Mouse (Mus musculus) kidney, embryonic 15.5 days (tissue): ENCODE data around the gene Cisd1. TPM values are rescaled to one million over a fixed set of nuclear protein-coding genes. Genes with fewer than 3 reads are reported as not detected.

Source experiments
- ATAC-seq: fragments of 200-750 bp; cut with Nextera tagmentation; replicated peaks from 2 replicates; pipeline ENCODE4 v1.8.0; 2017; ENCODE audit warnings: moderate TSS enrichment; ENCODE audit not compliant: low FRiP score
- H3K27ac ChIP-seq: fragments of 300-500 bp; sonication (generic); 2 replicates; pipeline ENCODE4 v1.5.1; 2015; ENCODE audit warnings: mild to moderate bottlenecking, inconsistent platforms
- H3K27me3 ChIP-seq: fragments of 300-500 bp; sonication (generic); 2 replicates; pipeline ENCODE4 v1.6.1; 2015; ENCODE audit warnings: inconsistent platforms
- H3K36me3 ChIP-seq: fragments of 300-500 bp; sonication (generic); 2 replicates; pipeline ENCODE4 v1.6.1; 2015; ENCODE audit warnings: inconsistent platforms
- H3K4me1 ChIP-seq: fragments of 300-500 bp; sonication (generic); 2 replicates; pipeline ENCODE4 v1.6.1; 2015; ENCODE audit warnings: inconsistent platforms
- H3K4me2 ChIP-seq: fragments of 300-500 bp; sonication (generic); 2 replicates; pipeline ENCODE4 v1.6.1; 2015; ENCODE audit warnings: moderate library complexity, mild to moderate bottlenecking, inconsistent platforms
- H3K4me3 ChIP-seq: fragments of 300-500 bp; sonication (generic); replicated peaks from 2 replicates; pipeline ENCODE4 v1.5.1; 2015; ENCODE audit warnings: mild to moderate bottlenecking, inconsistent platforms
- H3K9ac ChIP-seq: fragments of 300-500 bp; sonication (generic); 2 replicates; pipeline ENCODE4 v1.6.1; 2015; ENCODE audit warnings: mild to moderate bottlenecking, inconsistent platforms
- H3K9me3 ChIP-seq: fragments of 300-500 bp; sonication (generic); replicated peaks from 2 replicates; pipeline ENCODE4 v1.6.1; 2016; ENCODE audit warnings: inconsistent platforms
- WGBS: fragments of 180-500 bp; shearing (Covaris S2); methylation state at CpG from one replicate; pipeline ENCODE4 v1.1.7; 2015; ENCODE audit warnings: mixed read lengths; 5-methylcytosine and 5-hydroxymethylcytosine counted together
- polyA plus RNA-seq: library from polyadenylated mRNA; unstranded; fragments of >200 nt; fragmentation: Nextera tagmentation; extraction: Ambion mirVana; gene quantifications from 2 replicates; pipeline ENCODE4 v1.2.1, GENCODE M21; 2015

Cisd1 gene
- polyA plus RNA-seq, 1 experiment from 2014 or later, result 131 TPM

DNA sequence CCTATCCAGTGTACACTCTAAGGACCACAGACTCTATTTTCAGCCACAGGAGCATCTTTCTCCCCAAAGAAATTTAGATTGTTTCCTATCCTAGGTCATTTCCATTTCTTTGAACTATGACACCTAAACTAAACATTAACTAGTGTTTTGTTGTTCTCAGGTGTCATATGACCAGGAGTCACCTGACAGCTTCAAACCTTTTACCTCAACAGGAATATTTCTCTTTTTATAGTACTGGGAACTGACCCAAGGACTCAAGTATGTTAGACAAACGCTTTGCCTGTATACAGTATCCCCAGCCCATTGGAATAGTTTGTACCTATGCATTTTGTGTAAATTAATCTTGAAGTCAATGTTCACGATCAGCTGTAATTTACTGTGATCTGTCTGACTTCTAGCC is 7.0 kb downstream of the Cisd1 start:
- no peak for ATAC-seq
- Histone ChIP-seq H3K4me1 (peaks cover 43% of the 10 kb centered on the region), H3K9ac (no peak overlapping the region), H3K4me2 (peak overlapping the region; percentile 10; the same call in 1 of the 2 replicates), H3K9me3 (no peaks in the 10 kb centered on the region), H3K27ac (no peak overlapping the region), H3K4me3 (no peak overlapping the region), H3K36me3 (peaks cover 34% of the 10 kb centered on the region), H3K27me3 (no peaks in the 10 kb centered on the region)
- WGBS, result 35% methylated on average over 2 of the region's 2 CpGs

- peaks cover 56% of the 10 kb centered on the region for H3K36me3 ChIP-seq
- H3K9ac ChIP-seq, result no peak overlapping the region
- no peak overlapping the region for H3K4me3 ChIP-seq
- 94% methylated on average over 9 of the region's 9 CpGs for WGBS
- peaks cover 7% of the 10 kb centered on the region for H3K4me1 ChIP-seq
- H3K27ac ChIP-seq, result no peak overlapping the region
- no peak for ATAC-seq
- no peaks in the 10 kb centered on the region for H3K27me3 ChIP-seq
- no peaks in the 10 kb centered on the region for H3K9me3 ChIP-seq
- H3K4me2 ChIP-seq, result no peak overlapping the region
Measured at GRCm38 (mm10) chr10:71332859-71333258, 11.9 kb downstream of the Cisd1 start.

- H3K27ac ChIP-seq, result no peak overlapping the region
- ATAC-seq, result no peak
- WGBS, result 92% methylated on average over 4 of the region's 4 CpGs
Measured at GRCm38 (mm10) chr10:71332376-71332775, 12.4 kb downstream of the Cisd1 start.

GRCm38 (mm10) chr10:71331908-71332307 is 12.8 kb downstream of the Cisd1 start:
- Histone ChIP-seq H3K9ac (no peak overlapping the region), H3K4me2 (no peak overlapping the region), H3K27ac (no peak overlapping the region), H3K4me3 (no peak overlapping the region), H3K4me1 (0 out of 2 replicates have a peak, but pooled peaks cover 2% of the 10 kb centered on the region), H3K27me3 (no peaks in the 10 kb centered on the region), H3K36me3 (peaks cover 56% of the 10 kb centered on the region), H3K9me3 (no peaks in the 10 kb centered on the region)
- WGBS, result 96% methylated on average over 7 of the region's 7 CpGs
- no peak for ATAC-seq

More at GRCm38 (mm10) chr10:71332376-71332775, 12.4 kb downstream of the Cisd1 start:
- Histone ChIP-seq H3K4me2 (no peak overlapping the region), H3K27me3 (no peaks in the 10 kb centered on the region), H3K36me3 (peaks cover 56% of the 10 kb centered on the region), H3K9me3 (no peaks in the 10 kb centered on the region), H3K9ac (no peak overlapping the region), H3K4me3 (no peak overlapping the region), H3K4me1 (peaks cover 4% of the 10 kb centered on the region; the same call in 1 of the 2 replicates)

- WGBS, result 71% methylated on average over 12 of the region's 12 CpGs
- no peaks in the 10 kb centered on the region for H3K27me3 ChIP-seq
- H3K27ac ChIP-seq, result no peak overlapping the region
- no peak overlapping the region for H3K4me3 ChIP-seq
- H3K36me3 ChIP-seq, result peaks cover 42% of the 10 kb centered on the region
- no peaks in the 10 kb centered on the region for H3K9me3 ChIP-seq
- H3K4me2 ChIP-seq, result no peak overlapping the region
- H3K4me1 ChIP-seq, result 0 out of 2 replicates have a peak, but pooled peaks cover 2% of the 10 kb centered on the region
- peak; percentile 78 for ATAC-seq
- H3K9ac ChIP-seq, result no peak overlapping the region
Measured at GRCm38 (mm10) chr10:71330070-71330469, 14.7 kb downstream of the Cisd1 start.

DNA sequence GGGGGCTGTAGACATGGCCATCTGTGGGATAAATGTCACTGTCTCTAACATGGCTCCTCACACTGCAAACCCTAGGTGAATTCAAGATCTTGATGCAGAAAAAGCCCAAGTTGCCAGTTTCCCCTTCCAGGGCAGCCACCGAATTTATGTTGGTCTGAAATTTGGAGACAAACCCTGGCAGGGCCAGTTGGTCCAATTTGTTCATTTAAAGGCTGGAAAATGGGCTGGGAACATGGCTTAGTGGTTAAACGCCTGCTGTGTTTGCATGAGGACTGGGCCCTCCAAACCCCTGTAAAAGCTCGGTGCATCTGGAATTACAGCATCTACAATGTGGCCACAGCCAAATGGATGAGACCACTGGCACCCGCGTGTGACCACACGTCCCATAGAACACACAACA is 15.5 kb downstream of the Cisd1 start:
- no peak overlapping the region for H3K9ac ChIP-seq

DNA sequence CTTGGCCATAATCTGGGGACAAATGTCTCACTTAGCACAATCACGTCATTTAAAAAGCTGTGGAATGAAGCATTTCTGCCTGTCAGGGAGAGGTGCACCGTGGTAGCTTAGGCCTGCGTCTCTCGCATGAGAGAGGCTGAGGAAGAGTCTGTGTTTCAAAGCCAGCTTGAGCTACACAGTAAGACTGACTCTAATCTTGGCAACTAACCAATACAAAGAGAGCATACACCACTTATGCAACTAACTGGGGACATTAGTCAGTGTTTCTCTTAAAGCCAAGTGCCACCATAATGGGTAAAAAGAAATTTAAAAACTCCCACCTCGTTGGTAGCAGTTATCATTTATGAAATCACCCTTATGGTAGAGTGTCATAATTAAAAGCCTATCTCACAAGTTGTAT is 15.9 kb downstream of the Cisd1 start:
- Histone ChIP-seq H3K36me3 (peaks cover 31% of the 10 kb centered on the region), H3K4me1 (0 out of 2 replicates have a peak, but pooled peaks cover 2% of the 10 kb centered on the region), H3K4me3 (no peak overlapping the region), H3K9me3 (no peaks in the 10 kb centered on the region), H3K4me2 (no peak overlapping the region), H3K27ac (no peak overlapping the region), H3K27me3 (no peaks in the 10 kb centered on the region), H3K9ac (no peak overlapping the region)
- WGBS, result 87% methylated on average over 5 of the region's 5 CpGs
- ATAC-seq, result no peak

More for the DNA sequence above, 15.5 kb downstream of the Cisd1 start:
- H3K27me3 ChIP-seq, result no peaks in the 10 kb centered on the region
- no peak overlapping the region for H3K4me2 ChIP-seq
- no peak overlapping the region for H3K4me3 ChIP-seq
- H3K4me1 ChIP-seq, result 0 out of 2 replicates have a peak, but pooled peaks cover 2% of the 10 kb centered on the region
- 90% methylated on average over 6 of the region's 6 CpGs for WGBS
- H3K36me3 ChIP-seq, result peaks cover 36% of the 10 kb centered on the region
- no peaks in the 10 kb centered on the region for H3K9me3 ChIP-seq
- no peak for ATAC-seq
- no peak overlapping the region for H3K27ac ChIP-seq

DNA sequence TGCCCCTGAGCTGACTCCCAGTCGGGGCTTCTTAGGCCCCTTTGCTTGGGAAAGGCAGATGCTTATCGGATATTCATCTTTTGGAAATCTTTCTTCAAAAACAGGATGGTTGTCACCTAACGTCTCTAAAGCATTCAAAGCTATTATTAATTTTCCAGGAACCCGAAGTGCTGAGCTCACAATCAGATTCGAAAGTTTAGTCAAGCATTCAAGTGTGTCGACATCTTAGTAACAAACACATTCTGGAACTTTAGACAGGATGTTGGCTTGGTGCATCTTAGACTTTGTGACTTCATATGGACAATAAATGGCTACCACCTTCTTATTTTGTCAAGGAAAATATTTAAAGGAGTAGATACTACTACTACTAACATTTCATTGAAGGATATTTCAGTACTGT is 16.4 kb downstream of the Cisd1 start:
- Histone ChIP-seq H3K4me3 (no peak overlapping the region), H3K9me3 (no peaks in the 10 kb centered on the region), H3K27ac (no peak overlapping the region), H3K27me3 (no peaks in the 10 kb centered on the region), H3K9ac (no peak overlapping the region), H3K36me3 (peaks cover 27% of the 10 kb centered on the region), H3K4me2 (no peak overlapping the region), H3K4me1 (0 out of 2 replicates have a peak, but pooled peaks cover 2% of the 10 kb centered on the region)
- ATAC-seq, result no peak
- WGBS, result 73% methylated on average over 6 of the region's 6 CpGs

- Histone ChIP-seq H3K27me3 (no peaks in the 10 kb centered on the region), H3K4me2 (no peak overlapping the region), H3K9ac (no peak overlapping the region), H3K4me3 (no peak overlapping the region), H3K4me1 (0 out of 2 replicates have a peak, but pooled peaks cover 2% of the 10 kb centered on the region), H3K27ac (no peak overlapping the region), H3K9me3 (no peaks in the 10 kb centered on the region), H3K36me3 (peaks cover 18% of the 10 kb centered on the region)
- 81% methylated on average over 10 of the region's 10 CpGs for WGBS
- ATAC-seq, result no peak
Measured at GRCm38 (mm10) chr10:71327386-71327785, 17.4 kb downstream of the Cisd1 start.

DNA sequence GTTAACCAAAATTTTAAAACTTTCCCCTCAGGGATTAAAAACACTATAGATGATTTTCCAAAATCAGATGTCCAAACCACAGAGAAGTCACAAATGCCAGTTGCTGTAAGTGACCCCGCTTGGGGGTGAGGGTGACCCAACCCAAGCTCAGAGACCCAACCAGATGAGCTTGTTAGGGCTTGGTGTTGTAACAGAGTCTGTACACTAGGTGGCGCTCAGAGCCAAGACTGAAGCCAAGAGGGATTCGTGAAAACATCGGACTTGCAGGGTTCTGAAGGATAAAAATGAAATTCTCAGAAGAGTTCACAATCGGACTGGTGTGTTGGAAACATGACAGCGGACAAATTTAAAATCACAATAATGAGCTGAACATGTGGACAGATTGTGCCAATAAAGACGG is 18.0 kb downstream of the Cisd1 start:
- Histone ChIP-seq H3K4me2 (no peak overlapping the region), H3K9ac (no peak overlapping the region), H3K9me3 (no peaks in the 10 kb centered on the region), H3K27me3 (no peaks in the 10 kb centered on the region), H3K36me3 (peaks cover 17% of the 10 kb centered on the region), H3K27ac (no peak overlapping the region), H3K4me1 (0 out of 2 replicates have a peak, but pooled peaks cover 2% of the 10 kb centered on the region), H3K4me3 (no peak overlapping the region)
- no peak for ATAC-seq
- WGBS, result 17% methylated on average over 7 of the region's 7 CpGs

DNA sequence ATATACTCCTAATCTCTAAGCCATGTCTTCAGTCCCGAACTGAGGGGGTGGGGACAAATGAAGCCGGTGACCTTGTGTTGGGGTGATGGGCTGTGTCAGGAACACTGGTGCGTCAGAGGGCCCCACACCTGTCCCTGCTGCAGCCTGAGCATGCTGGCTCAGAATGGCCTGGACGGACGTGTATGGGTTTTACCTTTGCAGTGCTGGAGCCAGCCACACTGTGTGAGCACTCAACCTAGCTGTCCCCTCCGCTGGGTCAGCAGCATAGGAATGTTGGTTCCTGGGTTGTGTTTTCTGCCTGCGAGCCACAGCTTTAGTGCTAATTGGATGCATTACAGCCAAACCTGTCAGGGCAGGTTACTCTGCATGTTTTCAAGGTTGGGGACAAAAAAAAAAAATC is 18.6 kb downstream of the Cisd1 start:
- H3K36me3 ChIP-seq, result peaks cover 17% of the 10 kb centered on the region
- ATAC-seq, result no peak
- H3K27ac ChIP-seq, result no peak overlapping the region
- H3K4me3 ChIP-seq, result no peak overlapping the region
- H3K9me3 ChIP-seq, result no peaks in the 10 kb centered on the region
- H3K4me2 ChIP-seq, result no peak overlapping the region
- WGBS, result 80% methylated on average over 7 of the region's 7 CpGs
- no peaks in the 10 kb centered on the region for H3K27me3 ChIP-seq
- H3K4me1 ChIP-seq, result 0 out of 2 replicates have a peak, but pooled peaks cover 2% of the 10 kb centered on the region
- H3K9ac ChIP-seq, result no peak overlapping the region

GRCm38 (mm10) chr10:71323669-71324068 is 21.1 kb downstream of the Cisd1 start:
- H3K9ac ChIP-seq, result no peak overlapping the region
- no peaks in the 10 kb centered on the region for H3K36me3 ChIP-seq
- no peaks in the 10 kb centered on the region for H3K9me3 ChIP-seq
- no peak overlapping the region for H3K4me3 ChIP-seq
- no peak overlapping the region for H3K27ac ChIP-seq
- ATAC-seq, result no peak
- H3K27me3 ChIP-seq, result no peaks in the 10 kb centered on the region
- H3K4me1 ChIP-seq, result 0 out of 2 replicates have a peak, but pooled peaks cover 2% of the 10 kb centered on the region
- no peak overlapping the region for H3K4me2 ChIP-seq
- 83% methylated on average over 8 of the region's 8 CpGs for WGBS

GRCm38 (mm10) chr10:71316497-71316896 is 28.3 kb downstream of the Cisd1 start:
- Histone ChIP-seq H3K4me2 (no peak overlapping the region), H3K9ac (no peak overlapping the region), H3K27ac (no peak overlapping the region), H3K27me3 (no peaks in the 10 kb centered on the region), H3K4me3 (no peak overlapping the region), H3K36me3 (no peaks in the 10 kb centered on the region), H3K4me1 (no peaks in the 10 kb centered on the region), H3K9me3 (no peaks in the 10 kb centered on the region)
- ATAC-seq, result no peak
- 76% methylated on average over 7 of the region's 7 CpGs for WGBS
